Mouse (Mus musculus): ENCODE measurements around the gene Gpr179.

Gpr179 gene

GRCm38 (mm10) chr11:97285852-97286775, 65.8 kb downstream of the Gpr179 start:
- DNase-seq (ENCODE audit: low spot score): no peak

- DNase-seq (ENCODE audit: low spot score): no peak
Measured at GRCm38 (mm10) chr11:97284854-97285253, 67.0 kb downstream of the Gpr179 start.

- no peak for DNase-seq (ENCODE audit: low spot score)
Measured at GRCm38 (mm10) chr11:97282179-97282578, 69.7 kb downstream of the Gpr179 start.

Measured in yolk sac, embryonic 10.5 days (tissue).